Mouse (Mus musculus) testis, adult 2 months (tissue): ENCODE results near the gene Rpl21. TPM values are rescaled to one million over a fixed set of nuclear protein-coding genes. Genes with fewer than 3 reads are reported as not detected.

Experiments
- H3K27ac ChIP-seq: fragments of 200-500 bp; 2 replicates; pipeline ENCODE4 v1.5.1; 2012; ENCODE audit warnings: low read depth, low read length; ENCODE audit not compliant: control insufficient read depth, insufficient read depth
- H3K27me3 ChIP-seq: fragments of 200-500 bp; 2 replicates; pipeline ENCODE4 v1.6.1; 2012; ENCODE audit warnings: mild to moderate bottlenecking, low read length, moderate library complexity; ENCODE audit not compliant: control insufficient read depth, insufficient read depth
- H3K36me3 ChIP-seq: fragments of 200-500 bp; 2 replicates; pipeline ENCODE4 v1.6.1; 2012; ENCODE audit warnings: mild to moderate bottlenecking, low read length; ENCODE audit not compliant: control insufficient read depth, insufficient read depth
- H3K4me1 ChIP-seq: fragments of 200-500 bp; 2 replicates; pipeline ENCODE4 v1.6.1; 2012; ENCODE audit warnings: low read length; ENCODE audit not compliant: control insufficient read depth, insufficient read depth
- H3K4me3 ChIP-seq: fragments of 200-500 bp; 2 replicates; pipeline ENCODE4 v1.5.1; 2012; ENCODE audit warnings: low read depth, mild to moderate bottlenecking, low read length, moderate library complexity, mixed read lengths; ENCODE audit not compliant: control insufficient read depth
- CTCF ChIP-seq: fragments of 200-500 bp; IDR thresholded peaks from 2 replicates; pipeline ENCODE4 v1.5.1; 2012; ENCODE audit warnings: low read depth, mild to moderate bottlenecking, inconsistent platforms, low read length, moderate library complexity; ENCODE audit not compliant: control insufficient read depth, insufficient read depth, insufficient replicate concordance
- POLR2A ChIP-seq: fragments of 200-500 bp; IDR thresholded peaks from 2 replicates; pipeline ENCODE4 v1.6.1; 2012; ENCODE audit warnings: low read depth, mild to moderate bottlenecking, inconsistent platforms, low read length, moderate library complexity; ENCODE audit not compliant: control insufficient read depth
- polyA plus RNA-seq: library from polyadenylated mRNA; depleted of rRNA; stranded (reverse); fragments of >200 nt; gene quantifications from 2 replicates; pipeline ENCODE4 v1.2.3, GENCODE M21; 2012

The Rpl21 gene
- polyA plus RNA-seq, 1 experiment = 58.3 TPM

- Histone ChIP-seq H3K4me1 (peaks cover 2% of the 10 kb centered on the region; the same call in 1 of the 2 replicates), H3K4me3 (no peak overlapping the region), H3K36me3 (no peaks in the 10 kb centered on the region), H3K27ac (no peak overlapping the region), H3K27me3 (no peaks in the 10 kb centered on the region)
- no peak for TF ChIP-seq CTCF
- TF ChIP-seq POLR2A = no peak
These were observed 24.9 kb downstream of the Rpl21 start for GRCm38 (mm10) chr5:146857620-146858019.

GRCm38 (mm10) chr5:146858772-146859171 is 26.1 kb downstream of the Rpl21 start:
- Histone ChIP-seq H3K4me1 (peaks cover 2% of the 10 kb centered on the region; the same call in 1 of the 2 replicates), H3K36me3 (no peaks in the 10 kb centered on the region), H3K27ac (no peak overlapping the region), H3K4me3 (no peak overlapping the region), H3K27me3 (no peaks in the 10 kb centered on the region)
- TF ChIP-seq CTCF (no peak), POLR2A (no peak)

DNA sequence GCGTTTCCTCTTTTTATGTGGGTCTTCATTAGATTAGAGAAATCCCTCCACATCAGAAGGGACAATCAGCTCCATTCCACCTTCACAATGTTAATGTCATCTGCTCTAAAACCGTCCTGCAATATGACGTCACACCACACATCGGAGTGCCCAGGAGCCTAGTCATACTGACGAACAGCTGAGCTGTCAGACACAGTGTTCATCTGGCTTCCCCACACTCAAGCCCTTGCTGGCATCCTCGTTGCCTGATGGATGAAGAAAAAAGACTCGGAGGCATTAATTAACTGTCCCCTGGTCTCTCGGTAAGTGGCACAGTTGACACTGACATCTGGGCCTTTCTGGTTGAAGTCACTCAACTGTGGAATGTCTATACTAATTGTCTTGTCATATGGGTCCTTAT is 26.6 kb downstream of the Rpl21 start:
- peaks cover 2% of the 10 kb centered on the region; the same call in 1 of the 2 replicates for H3K4me1 ChIP-seq
- H3K36me3 ChIP-seq = no peaks in the 10 kb centered on the region
- H3K27me3 ChIP-seq = no peaks in the 10 kb centered on the region
- H3K27ac ChIP-seq = no peak overlapping the region
- TF ChIP-seq POLR2A = no peak
- no peak for TF ChIP-seq CTCF
- no peak overlapping the region for H3K4me3 ChIP-seq

GRCm38 (mm10) chr5:146860222-146860998 is 27.7 kb downstream of the Rpl21 start:
- peaks cover 2% of the 10 kb centered on the region; the same call in 1 of the 2 replicates for H3K4me1 ChIP-seq
- no peak overlapping the region for H3K27ac ChIP-seq
- TF ChIP-seq CTCF (no peak), POLR2A (no peak)
- H3K36me3 ChIP-seq = no peaks in the 10 kb centered on the region
- no peak overlapping the region for H3K4me3 ChIP-seq
- no peaks in the 10 kb centered on the region for H3K27me3 ChIP-seq

DNA sequence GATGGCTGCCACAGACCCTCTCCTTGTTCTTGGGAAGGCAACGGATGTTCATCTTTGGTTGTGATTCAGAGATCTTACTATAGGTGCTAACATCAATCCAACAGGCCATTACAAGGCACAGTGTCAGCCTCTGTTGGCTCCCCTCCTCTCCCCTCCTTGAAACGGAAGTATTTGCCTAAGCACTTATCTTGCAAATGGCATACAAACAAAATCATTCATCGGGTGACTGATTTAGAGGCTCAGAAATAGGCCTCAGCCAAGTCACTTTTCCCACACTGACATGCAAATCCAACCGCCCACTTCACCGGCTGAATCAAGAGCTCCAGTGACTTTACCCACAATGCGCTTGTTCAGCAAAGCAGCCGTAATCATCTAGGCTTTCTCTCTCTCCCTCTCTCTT is 28.9 kb downstream of the Rpl21 start:
- Histone ChIP-seq H3K27ac (no peak overlapping the region), H3K4me1 (peaks cover 2% of the 10 kb centered on the region; the same call in 1 of the 2 replicates), H3K4me3 (no peak overlapping the region), H3K36me3 (no peaks in the 10 kb centered on the region), H3K27me3 (no peaks in the 10 kb centered on the region)
- TF ChIP-seq CTCF = no peak
- no peak for TF ChIP-seq POLR2A

- H3K4me1 ChIP-seq = peaks cover 11% of the 10 kb centered on the region
- no peak overlapping the region for H3K27ac ChIP-seq
- no peak for TF ChIP-seq CTCF
- no peak for TF ChIP-seq POLR2A
- H3K27me3 ChIP-seq = no peaks in the 10 kb centered on the region
- no peak overlapping the region for H3K4me3 ChIP-seq
- no peaks in the 10 kb centered on the region for H3K36me3 ChIP-seq
These were observed 32.8 kb downstream of the Rpl21 start for GRCm38 (mm10) chr5:146865511-146865910.

GRCm38 (mm10) chr5:146866277-146866676 is 33.6 kb downstream of the Rpl21 start:
- Histone ChIP-seq H3K4me3 (no peak overlapping the region), H3K36me3 (no peaks in the 10 kb centered on the region), H3K4me1 (peaks cover 11% of the 10 kb centered on the region), H3K27ac (no peak overlapping the region), H3K27me3 (no peaks in the 10 kb centered on the region)
- TF ChIP-seq POLR2A (no peak), CTCF (no peak)
